Mouse (Mus musculus) adrenal gland (tissue): ENCODE measurements around the gene Gm11007.
"Not testable (repeated sequence)": the region's sequence is repeated elsewhere in the genome, so short reads cannot be mapped to it uniquely, and the experiment has no call there.

Experiments used
- intact Hi-C: fragments of 180-260 bp; cut with DNase I; formaldehyde crosslinking; loops from one replicate; pipeline ENCODE4 v1.15.1; 2025
- long read RNA-seq, 2 experiments: library from polyadenylated mRNA; unstranded; transcript quantifications; one replicate each; pipeline ENCODE4 v2.0.0; 2020; ENCODE audit warnings: borderline replicate concordance in 1 of 2; ENCODE audit not compliant: insufficient replicate concordance in 1 of 2

The Gm11007 gene
- long read RNA-seq, experiment 1, partial matches to known transcripts, result 0 of 10 reads
- long read RNA-seq, experiment 1, other reads (novel, unspliced or antisense), result 10 of 10 reads
- long read RNA-seq, experiment 2, partial matches to known transcripts, result 0 of 5 reads
- long read RNA-seq, experiment 2, other reads (novel, unspliced or antisense), result 5 of 5 reads

- intact Hi-C loops, result not testable (repeated sequence)
Measured at GRCm38 (mm10) chr2:175643678-175644077, at the start of gene Gm11007. Gm11007 (plus strand) TSS chr2:175643978.
